Mouse (Mus musculus): ENCODE measurements around the gene Otulinl.

- no peak for TF ChIP-seq CTCF (IDR thresholded peaks at IDR 0.05; ENCODE audit: low read depth)
- TF ChIP-seq EP300 (IDR thresholded peaks at IDR 0.05; ENCODE audit: low read depth), result no peak
Measured at GRCm38 (mm10) chr15:27613255-27613654, 68.1 kb downstream of the Otulinl start.
